Mouse (Mus musculus) hindbrain, postnatal 0 days (tissue): Measurements from ENCODE around the gene Plet1. TPM values are rescaled to one million over a fixed set of nuclear protein-coding genes. Genes with fewer than 3 reads are reported as not detected.
A peak's percentile ranks its signal among the peaks of the same experiment; 100 is the strongest.

Experiments used
- ATAC-seq: fragments of 200-750 bp; cut with Nextera tagmentation; 2 replicates; pipeline ENCODE4 v1.8.0; 2017; ENCODE audit warnings: mild to moderate bottlenecking, moderate TSS enrichment, moderate library complexity
- DNase-seq: peaks from one replicate; pipeline ENCODE4 v3.0.0-alpha.2; 2015; ENCODE audit warnings: low spot score
- H3K27ac ChIP-seq: fragments of 300-500 bp; sonication (generic); 2 replicates; pipeline ENCODE4 v1.5.1; 2014; ENCODE audit warnings: mild to moderate bottlenecking
- H3K27me3 ChIP-seq: fragments of 300-500 bp; sonication (generic); 2 replicates; pipeline ENCODE4 v1.6.1; 2014; ENCODE audit warnings: low read length, mixed read lengths; ENCODE audit not compliant: insufficient read depth
- H3K36me3 ChIP-seq: fragments of 300-500 bp; sonication (generic); 2 replicates; pipeline ENCODE4 v1.6.1; 2014; ENCODE audit warnings: low read length, mixed read lengths; ENCODE audit not compliant: insufficient read depth
- H3K4me1 ChIP-seq: fragments of 300-500 bp; sonication (generic); 2 replicates; pipeline ENCODE4 v1.6.1; 2014; ENCODE audit warnings: antibody characterized with exemption, low read length, mixed read lengths; ENCODE audit not compliant: insufficient read depth
- H3K4me2 ChIP-seq: fragments of 300-500 bp; sonication (generic); 2 replicates; pipeline ENCODE4 v1.6.1; 2014; ENCODE audit warnings: low read depth, mild to moderate bottlenecking, low read length, moderate library complexity, mixed read lengths
- H3K4me3 ChIP-seq: fragments of 300-500 bp; sonication (generic); 2 replicates; pipeline ENCODE4 v1.5.1; 2014; ENCODE audit warnings: low read length
- H3K9ac ChIP-seq: fragments of 300-500 bp; sonication (generic); replicated peaks from 2 replicates; pipeline ENCODE4 v1.6.1; 2014; ENCODE audit warnings: mild to moderate bottlenecking, low read length, moderate library complexity, mixed read lengths
- H3K9me3 ChIP-seq: fragments of 300-500 bp; sonication (generic); 2 replicates; pipeline ENCODE4 v1.6.1; 2016; ENCODE audit warnings: low read length, mixed read lengths
- CTCF ChIP-seq: IDR thresholded peaks from 2 replicates; pipeline ENCODE4 v1.5.1; 2016; ENCODE audit warnings: antibody characterized with exemption, control low read depth, low read depth
- WGBS: fragments of 180-500 bp; shearing (Covaris S2); extraction: QIAGEN DNeasy Blood & Tissue Kit; methylation state at CpG from one replicate; pipeline ENCODE4 v1.1.7; 2014; 5-methylcytosine and 5-hydroxymethylcytosine counted together
- polyA plus RNA-seq: library from polyadenylated mRNA; unstranded; fragments of >200 nt; fragmentation: Nextera tagmentation; extraction: Ambion mirVana; gene quantifications from 2 replicates; pipeline ENCODE4 v1.2.1, GENCODE M21; 2015
- total RNA-seq: library from RNA; depleted of rRNA; stranded (reverse); fragments of >200 nt; gene quantifications from 2 replicates; pipeline ENCODE4 v1.2.3, GENCODE M21; 2014

The Plet1 gene
- total and polyA plus RNA-seq, 2 experiments from 2014 or later: 0.37 to 1.0 TPM

- TF ChIP-seq CTCF: no peak
- Histone ChIP-seq H3K27ac (no peak overlapping the region), H3K36me3 (no peaks in the 10 kb centered on the region), H3K9me3 (no peaks in the 10 kb centered on the region), H3K9ac (no peak overlapping the region), H3K27me3 (no peaks in the 10 kb centered on the region), H3K4me2 (no peak overlapping the region), H3K4me3 (no peak overlapping the region), H3K4me1 (no peaks in the 10 kb centered on the region)
- DNase-seq (no peak), ATAC-seq (no peak)
- WGBS: 71% methylated on average over 7 of the region's 7 CpGs
These were observed 17.7 kb upstream of the Plet1 start for GRCm38 (mm10) chr9:50476651-50477050.

GRCm38 (mm10) chr9:50477270-50477669, 17.1 kb upstream of the Plet1 start:
- WGBS: 91% methylated on average over 9 of the region's 9 CpGs
- DNase-seq: no peak

GRCm38 (mm10) chr9:50478826-50479225, 15.5 kb upstream of the Plet1 start:
- Histone ChIP-seq H3K4me2 (no peak overlapping the region), H3K9me3 (no peaks in the 10 kb centered on the region), H3K27me3 (no peaks in the 10 kb centered on the region), H3K4me3 (no peak overlapping the region), H3K4me1 (no peaks in the 10 kb centered on the region), H3K36me3 (no peaks in the 10 kb centered on the region), H3K27ac (no peak overlapping the region), H3K9ac (no peak overlapping the region)
- DNase-seq: no peak
- no peak for ATAC-seq
- TF ChIP-seq CTCF: no peak
- WGBS: 25% methylated on average over 5 of the region's 5 CpGs

More at GRCm38 (mm10) chr9:50477270-50477669, 17.1 kb upstream of the Plet1 start:
- Histone ChIP-seq H3K9me3 (no peaks in the 10 kb centered on the region), H3K4me2 (no peak overlapping the region), H3K4me1 (no peaks in the 10 kb centered on the region), H3K27me3 (no peaks in the 10 kb centered on the region), H3K27ac (no peak overlapping the region), H3K9ac (no peak overlapping the region), H3K4me3 (no peak overlapping the region), H3K36me3 (no peaks in the 10 kb centered on the region)
- TF ChIP-seq CTCF: no peak
- no peak for ATAC-seq

GRCm38 (mm10) chr9:50479476-50479875, 14.8 kb upstream of the Plet1 start:
- H3K27ac ChIP-seq: no peak overlapping the region
- no peaks in the 10 kb centered on the region for H3K9me3 ChIP-seq
- H3K4me3 ChIP-seq: no peak overlapping the region
- no peaks in the 10 kb centered on the region for H3K4me1 ChIP-seq
- no peak overlapping the region for H3K9ac ChIP-seq
- ATAC-seq: no peak
- no peak for DNase-seq
- H3K36me3 ChIP-seq: no peaks in the 10 kb centered on the region
- WGBS: 56% methylated on average over 8 of the region's 8 CpGs
- no peaks in the 10 kb centered on the region for H3K27me3 ChIP-seq
- no peak for TF ChIP-seq CTCF
- no peak overlapping the region for H3K4me2 ChIP-seq

GRCm38 (mm10) chr9:50482743-50483142, 11.6 kb upstream of the Plet1 start:
- Histone ChIP-seq H3K27ac (no peak overlapping the region), H3K4me2 (no peak overlapping the region), H3K4me3 (no peak overlapping the region), H3K9me3 (no peaks in the 10 kb centered on the region), H3K36me3 (no peaks in the 10 kb centered on the region), H3K9ac (no peak overlapping the region), H3K4me1 (peaks cover 2% of the 10 kb centered on the region; the same call in 1 of the 2 replicates), H3K27me3 (no peaks in the 10 kb centered on the region)
- TF ChIP-seq CTCF: no peak
- ATAC-seq: no peak
- DNase-seq: no peak
- 89% methylated on average over 8 of the region's 8 CpGs for WGBS

- Histone ChIP-seq H3K9ac (no peak overlapping the region), H3K4me1 (peaks cover 2% of the 10 kb centered on the region; the same call in 1 of the 2 replicates), H3K4me2 (peak overlapping the region; percentile 41), H3K27ac (no peak overlapping the region), H3K36me3 (no peaks in the 10 kb centered on the region), H3K27me3 (no peaks in the 10 kb centered on the region), H3K9me3 (no peaks in the 10 kb centered on the region), H3K4me3 (no peak overlapping the region)
- TF ChIP-seq CTCF: no peak
- WGBS: 5% methylated on average over 10 of the region's 10 CpGs
- DNase-seq: peak; percentile 24
- no peak for ATAC-seq
These were observed 8.8 kb upstream of the Plet1 start for GRCm38 (mm10) chr9:50485521-50485920.

GRCm38 (mm10) chr9:50490836-50491235, 3.5 kb upstream of the Plet1 start:
- TF ChIP-seq CTCF: no peak
- Histone ChIP-seq H3K9ac (no peak overlapping the region), H3K4me1 (no peaks in the 10 kb centered on the region), H3K4me2 (no peak overlapping the region), H3K9me3 (no peaks in the 10 kb centered on the region), H3K36me3 (no peaks in the 10 kb centered on the region), H3K4me3 (no peak overlapping the region), H3K27ac (no peak overlapping the region), H3K27me3 (no peaks in the 10 kb centered on the region)
- no peak for ATAC-seq
- no peak for DNase-seq
